Mouse (Mus musculus) cerebellum, postnatal 36 days (tissue): ENCODE data around the gene Hist1h3g.
A peak's percentile ranks its signal among the peaks of the same experiment; 100 is the strongest.
"Not testable (repeated sequence)": the region's sequence is repeated elsewhere in the genome, so short reads cannot be mapped to it uniquely, and the experiment has no call there.

ENCODE experiments used
- DNase-seq, 2 experiments: peaks; one replicate each; pipeline ENCODE4 v3.0.0; 2021 to 2022; ENCODE audit warnings: mixed read lengths in 2 of 2

Gene Hist1h3g

GRCm38 (mm10) chr13:23560699-23561098 lies 25.5 kb downstream of the Hist1h3g start:
- not testable (repeated sequence) for DNase-seq

- not testable (repeated sequence) for DNase-seq
Measured at GRCm38 (mm10) chr13:23561531-23561882, 26.3 kb downstream of the Hist1h3g start.

- peak; percentile 86 to 89 for DNase-seq
Measured at GRCm38 (mm10) chr13:23561883-23562659, 26.8 kb downstream of the Hist1h3g start, which contains the start of gene Hist1h3e. Gene Hist1h3e, minus strand, starts transcription at chr13:23562369.

GRCm38 (mm10) chr13:23562699-23563462 lies 27.7 kb downstream of the Hist1h3g start:
- DNase-seq, result peak in 1 of 2 experiments; percentile 43

- DNase-seq, result no peak
Measured at GRCm38 (mm10) chr13:23564482-23564881, 29.3 kb downstream of the Hist1h3g start.

GRCm38 (mm10) chr13:23570261-23571021 lies 35.2 kb downstream of the Hist1h3g start:
- not testable (repeated sequence) for DNase-seq

GRCm38 (mm10) chr13:23571022-23571503 lies 35.8 kb downstream of the Hist1h3g start, which contains the start of the genes Hist1h2ae and Hist1h2bg:
Gene Hist1h2ae, minus strand, starts transcription at chr13:23571220.
Gene Hist1h2bg, plus strand, starts transcription at chr13:23571396.
- peak; percentile 52 to 73 for DNase-seq

- not testable (repeated sequence) for DNase-seq
Measured at GRCm38 (mm10) chr13:23571504-23572217, 36.4 kb downstream of the Hist1h3g start.

- DNase-seq, result no peak
Measured at GRCm38 (mm10) chr13:23572218-23573033, 37.2 kb downstream of the Hist1h3g start.

GRCm38 (mm10) chr13:23573034-23573897 lies 38.0 kb downstream of the Hist1h3g start:
- not testable (repeated sequence) for DNase-seq

GRCm38 (mm10) chr13:23573898-23574524 lies 38.8 kb downstream of the Hist1h3g start, which contains the start of the genes Hist1h2bf and Hist1h2ad:
Gene Hist1h2bf, minus strand, starts transcription at chr13:23574196.
Gene Hist1h2ad, plus strand, starts transcription at chr13:23574381.
- DNase-seq, result peak; percentile 67 to 82

GRCm38 (mm10) chr13:23574546-23575170 lies 39.4 kb downstream of the Hist1h3g start:
- DNase-seq, result not testable (repeated sequence)

GRCm38 (mm10) chr13:23575271-23575851 lies 40.1 kb downstream of the Hist1h3g start, which contains the start of gene Hist1h3d:
Gene Hist1h3d, plus strand, starts transcription at chr13:23575763.
- peak in 1 of 2 experiments; percentile 39 for DNase-seq

- DNase-seq, result not testable (repeated sequence)
Measured at GRCm38 (mm10) chr13:23575864-23576313, 40.7 kb downstream of the Hist1h3g start.

- no peak for DNase-seq
Measured at GRCm38 (mm10) chr13:23576351-23576881, 41.2 kb downstream of the Hist1h3g start.

GRCm38 (mm10) chr13:23576906-23577639 lies 41.9 kb downstream of the Hist1h3g start:
- DNase-seq, result no peak

- no peak for DNase-seq
Measured at GRCm38 (mm10) chr13:23577835-23578234, 42.6 kb downstream of the Hist1h3g start.
